Mouse (Mus musculus): ENCODE data around the gene Nbeal2. TPM values are rescaled to one million over a fixed set of nuclear protein-coding genes. Genes with fewer than 3 reads are reported as not detected.

Nbeal2 gene
- polyA plus RNA-seq, 1 experiment from 2014 or later = 1.6 TPM

GRCm38 (mm10) chr9:110644295-110644694, 9.7 kb downstream of the Nbeal2 start:
- Histone ChIP-seq H3K4me2 (peak overlapping the region; percentile 49; the same call in 1 of the 2 replicates), H3K4me1 (replicated peaks) (peaks cover 47% of the 10 kb centered on the region), H3K27ac (no peak overlapping the region), H3K4me3 (replicated peaks) (no peak overlapping the region), H3K9me3 (replicated peaks) (no peaks in the 10 kb centered on the region), H3K36me3 (peaks cover 9% of the 10 kb centered on the region), H3K27me3 (0 out of 2 replicates have a peak, but pooled peaks cover 2% of the 10 kb centered on the region), H3K9ac (no peak overlapping the region)
- 71% methylated on average over 10 of the region's 10 CpGs for WGBS (ENCODE audit: insufficient replicate concordance)
- no peak for ATAC-seq (ENCODE audit: low read depth)
- no peak for DNase-seq

GRCm38 (mm10) chr9:110643787-110644186, 10.2 kb downstream of the Nbeal2 start:
- DNase-seq (no peak), ATAC-seq (ENCODE audit: low read depth) (no peak)
- Histone ChIP-seq H3K4me3 (replicated peaks) (no peak overlapping the region), H3K9me3 (replicated peaks) (no peaks in the 10 kb centered on the region), H3K4me1 (replicated peaks) (peaks cover 47% of the 10 kb centered on the region), H3K27me3 (0 out of 2 replicates have a peak, but pooled peaks cover 2% of the 10 kb centered on the region), H3K36me3 (peaks cover 13% of the 10 kb centered on the region), H3K4me2 (no peak overlapping the region), H3K27ac (no peak overlapping the region), H3K9ac (no peak overlapping the region)
- WGBS (ENCODE audit: insufficient replicate concordance) = 67% methylated on average over 9 of the region's 9 CpGs

GRCm38 (mm10) chr9:110642812-110643524, 11.0 kb downstream of the Nbeal2 start:
- H3K4me2 ChIP-seq = no peak overlapping the region
- H3K4me3 ChIP-seq (replicated peaks) = no peak overlapping the region
- ATAC-seq (ENCODE audit: low read depth) (no peak), DNase-seq (no peak)
- peaks cover 20% of the 10 kb centered on the region for H3K36me3 ChIP-seq
- peaks cover 47% of the 10 kb centered on the region for H3K4me1 ChIP-seq (replicated peaks)
- WGBS (ENCODE audit: insufficient replicate concordance) = 42% methylated on average over 5 of the region's 5 CpGs
- 0 out of 2 replicates have a peak, but pooled peaks cover under 1% of the 10 kb centered on the region for H3K27me3 ChIP-seq
- H3K27ac ChIP-seq = no peak overlapping the region
- no peaks in the 10 kb centered on the region for H3K9me3 ChIP-seq (replicated peaks)
- H3K9ac ChIP-seq = no peak overlapping the region

- Histone ChIP-seq H3K27ac (no peak overlapping the region), H3K9ac (no peak overlapping the region), H3K9me3 (replicated peaks) (no peaks in the 10 kb centered on the region), H3K4me2 (no peak overlapping the region), H3K4me3 (replicated peaks) (no peak overlapping the region), H3K4me1 (replicated peaks) (peaks cover 34% of the 10 kb centered on the region), H3K27me3 (no peaks in the 10 kb centered on the region), H3K36me3 (peaks cover 29% of the 10 kb centered on the region)
- WGBS (ENCODE audit: insufficient replicate concordance) = 50% methylated on average over 5 of the region's 5 CpGs
- ATAC-seq (ENCODE audit: low read depth) (no peak), DNase-seq (no peak)
Observed at GRCm38 (mm10) chr9:110641006-110641405, 13.0 kb downstream of the Nbeal2 start.

- H3K4me1 ChIP-seq (replicated peaks) = peaks cover 10% of the 10 kb centered on the region; the same call in 1 of the 2 replicates
- H3K9ac ChIP-seq = no peak overlapping the region
- H3K9me3 ChIP-seq (replicated peaks) = no peaks in the 10 kb centered on the region
- H3K27me3 ChIP-seq = no peaks in the 10 kb centered on the region
- no peak overlapping the region for H3K27ac ChIP-seq
- H3K36me3 ChIP-seq = peaks cover 32% of the 10 kb centered on the region
- ATAC-seq (ENCODE audit: low read depth) (no peak), DNase-seq (no peak)
- H3K4me2 ChIP-seq = no peak overlapping the region
- H3K4me3 ChIP-seq (replicated peaks) = no peak overlapping the region
- 81% methylated on average over 10 of the region's 10 CpGs for WGBS (ENCODE audit: insufficient replicate concordance)
Observed at GRCm38 (mm10) chr9:110638611-110639021, 15.3 kb downstream of the Nbeal2 start.

GRCm38 (mm10) chr9:110635225-110635624, 18.7 kb downstream of the Nbeal2 start:
- ATAC-seq (ENCODE audit: low read depth) = peak; percentile 35; the same call in 1 of the 2 replicates

GRCm38 (mm10) chr9:110633882-110634281, 20.1 kb downstream of the Nbeal2 start:
- no peaks in the 10 kb centered on the region for H3K27me3 ChIP-seq
- no peaks in the 10 kb centered on the region for H3K4me1 ChIP-seq (replicated peaks)
- no peak overlapping the region for H3K27ac ChIP-seq
- H3K36me3 ChIP-seq = peaks cover 32% of the 10 kb centered on the region
- H3K4me3 ChIP-seq (replicated peaks) = no peak overlapping the region
- H3K9ac ChIP-seq = no peak overlapping the region
- H3K4me2 ChIP-seq = no peak overlapping the region
- no peaks in the 10 kb centered on the region for H3K9me3 ChIP-seq (replicated peaks)
- no peak for DNase-seq
- WGBS (ENCODE audit: insufficient replicate concordance) = 67% methylated on average over 17 of the region's 17 CpGs
- ATAC-seq (ENCODE audit: low read depth) = no peak

More at GRCm38 (mm10) chr9:110635225-110635624, 18.7 kb downstream of the Nbeal2 start:
- H3K9ac ChIP-seq = no peak overlapping the region
- peaks cover 37% of the 10 kb centered on the region for H3K36me3 ChIP-seq
- H3K9me3 ChIP-seq (replicated peaks) = no peaks in the 10 kb centered on the region
- no peaks in the 10 kb centered on the region for H3K27me3 ChIP-seq
- H3K4me3 ChIP-seq (replicated peaks) = no peak overlapping the region
- DNase-seq = peak; percentile 67
- WGBS (ENCODE audit: insufficient replicate concordance) = 18% methylated on average over 19 of the region's 19 CpGs
- H3K4me2 ChIP-seq = no peak overlapping the region
- no peak overlapping the region for H3K27ac ChIP-seq
- no peaks in the 10 kb centered on the region for H3K4me1 ChIP-seq (replicated peaks)

- WGBS (ENCODE audit: insufficient replicate concordance) = 78% methylated on average over 15 of the region's 15 CpGs
- Histone ChIP-seq H3K36me3 (peaks cover 32% of the 10 kb centered on the region; the same call in 1 of the 2 replicates), H3K27ac (no peak overlapping the region), H3K9me3 (replicated peaks) (no peaks in the 10 kb centered on the region), H3K9ac (no peak overlapping the region), H3K27me3 (no peaks in the 10 kb centered on the region), H3K4me1 (replicated peaks) (no peaks in the 10 kb centered on the region), H3K4me3 (replicated peaks) (no peak overlapping the region), H3K4me2 (no peak overlapping the region)
- ATAC-seq (ENCODE audit: low read depth) (no peak), DNase-seq (no peak)
Observed at GRCm38 (mm10) chr9:110632671-110633070, 21.3 kb downstream of the Nbeal2 start.

- H3K9ac ChIP-seq = no peak overlapping the region
- DNase-seq = no peak
- peaks cover 35% of the 10 kb centered on the region; the same call in 1 of the 2 replicates for H3K36me3 ChIP-seq
- 83% methylated on average over 30 of the region's 30 CpGs for whole genome bisulfite sequencing (ENCODE audit: insufficient replicate concordance)
- no peaks in the 10 kb centered on the region for H3K4me1 ChIP-seq (replicated peaks)
- H3K9me3 ChIP-seq (replicated peaks) = no peaks in the 10 kb centered on the region
- no peak for ATAC-seq (ENCODE audit: low read depth)
- no peaks in the 10 kb centered on the region for H3K27me3 ChIP-seq
- no peak overlapping the region for H3K4me3 ChIP-seq (replicated peaks)
- H3K27ac ChIP-seq = no peak overlapping the region
- no peak overlapping the region for H3K4me2 ChIP-seq
Observed at GRCm38 (mm10) chr9:110631651-110632275, 22.2 kb downstream of the Nbeal2 start.

GRCm38 (mm10) chr9:110631191-110631590, 22.8 kb downstream of the Nbeal2 start:
- Histone ChIP-seq H3K27ac (no peak overlapping the region), H3K27me3 (no peaks in the 10 kb centered on the region), H3K4me2 (no peak overlapping the region), H3K4me1 (replicated peaks) (no peaks in the 10 kb centered on the region), H3K9me3 (replicated peaks) (no peaks in the 10 kb centered on the region), H3K9ac (no peak overlapping the region), H3K4me3 (replicated peaks) (no peak overlapping the region), H3K36me3 (peaks cover 36% of the 10 kb centered on the region)
- 61% methylated on average over 10 of the region's 10 CpGs for WGBS (ENCODE audit: insufficient replicate concordance)
- no peak for ATAC-seq (ENCODE audit: low read depth)
- DNase-seq = peak; percentile 35

- no peaks in the 10 kb centered on the region for H3K9me3 ChIP-seq (replicated peaks)
- H3K9ac ChIP-seq = no peak overlapping the region
- ATAC-seq (ENCODE audit: low read depth) (no peak), DNase-seq (no peak)
- H3K27me3 ChIP-seq = no peaks in the 10 kb centered on the region
- peaks cover 36% of the 10 kb centered on the region for H3K36me3 ChIP-seq
- 89% methylated on average over 15 of the region's 15 CpGs for WGBS (ENCODE audit: insufficient replicate concordance)
- no peak overlapping the region for H3K4me2 ChIP-seq
- H3K4me3 ChIP-seq (replicated peaks) = no peak overlapping the region
- H3K27ac ChIP-seq = no peak overlapping the region
- peaks cover 4% of the 10 kb centered on the region for H3K4me1 ChIP-seq (replicated peaks)
Observed at GRCm38 (mm10) chr9:110630171-110630570, 23.8 kb downstream of the Nbeal2 start.

Data from liver, embryonic 13.5 days (tissue).